Mouse (Mus musculus) hindbrain, embryonic 16.5 days (tissue): ENCODE results near the gene Zdhhc17. TPM values are rescaled to one million over a fixed set of nuclear protein-coding genes. Genes with fewer than 3 reads are reported as not detected.
A peak's percentile ranks its signal among the peaks of the same experiment; 100 is the strongest.

Source experiments
- ATAC-seq: fragments of 200-750 bp; cut with Nextera tagmentation; 2 replicates; pipeline ENCODE4 v1.8.0; 2017; ENCODE audit warnings: moderate TSS enrichment, moderate library complexity
- H3K27ac ChIP-seq: fragments of 300-500 bp; sonication (generic); 2 replicates; pipeline ENCODE4 v1.5.1; 2014; ENCODE audit warnings: low read depth, mild to moderate bottlenecking, control low read depth, low read length, moderate library complexity
- H3K27me3 ChIP-seq: fragments of 300-500 bp; sonication (generic); replicated peaks from 2 replicates; pipeline ENCODE4 v1.6.1; 2014; ENCODE audit warnings: low read length; ENCODE audit not compliant: control insufficient read depth, insufficient read depth
- H3K36me3 ChIP-seq: fragments of 300-500 bp; sonication (generic); 2 replicates; pipeline ENCODE4 v1.6.1; 2014; ENCODE audit warnings: mild to moderate bottlenecking, low read length, moderate library complexity, mixed read lengths; ENCODE audit not compliant: control insufficient read depth, insufficient read depth
- H3K4me1 ChIP-seq: fragments of 300-500 bp; sonication (generic); 2 replicates; pipeline ENCODE4 v1.6.1; 2014; ENCODE audit warnings: low read depth, low read length; ENCODE audit not compliant: control insufficient read depth, insufficient read depth
- H3K4me2 ChIP-seq: fragments of 300-500 bp; sonication (generic); 2 replicates; pipeline ENCODE4 v1.6.1; 2014; ENCODE audit warnings: mild to moderate bottlenecking, low read length, control low read depth, moderate library complexity
- H3K4me3 ChIP-seq: fragments of 300-500 bp; sonication (generic); 2 replicates; pipeline ENCODE4 v1.5.1; 2014; ENCODE audit warnings: mild to moderate bottlenecking, low read length, control low read depth, moderate library complexity
- H3K9ac ChIP-seq: fragments of 300-500 bp; sonication (generic); 2 replicates; pipeline ENCODE4 v1.6.1; 2014; ENCODE audit warnings: low read depth, mild to moderate bottlenecking, control low read depth, low read length, moderate library complexity
- H3K9me3 ChIP-seq: fragments of 300-500 bp; sonication (generic); 2 replicates; pipeline ENCODE4 v1.6.1; 2014; ENCODE audit warnings: mild to moderate bottlenecking, low read length, moderate library complexity; ENCODE audit not compliant: control insufficient read depth
- WGBS: fragments of 180-500 bp; shearing (Covaris S2); extraction: QIAGEN DNeasy Blood & Tissue Kit; methylation state at CpG from one replicate; pipeline ENCODE4 v1.1.7; 2014; 5-methylcytosine and 5-hydroxymethylcytosine counted together
- polyA plus RNA-seq: library from polyadenylated mRNA; unstranded; fragments of >200 nt; fragmentation: Nextera tagmentation; extraction: Ambion mirVana; gene quantifications from 2 replicates; pipeline ENCODE4 v1.2.1, GENCODE M21; 2015

Zdhhc17 gene
- polyA plus RNA-seq, 1 experiment from 2014 or later = 51.2 TPM

- Histone ChIP-seq H3K4me1 (peaks cover 14% of the 10 kb centered on the region), H3K4me2 (peak overlapping the region; percentile 74), H3K4me3 (peak overlapping the region; percentile 77), H3K27ac (peak overlapping the region; percentile 99), H3K9me3 (no peaks in the 10 kb centered on the region), H3K36me3 (no peaks in the 10 kb centered on the region), H3K9ac (peak overlapping the region; percentile 97), H3K27me3 (no peaks in the 10 kb centered on the region)
- 0% methylated on average over 27 of the region's 28 CpGs for WGBS
- ATAC-seq = no peak
These were observed 763 bp downstream of the Zdhhc17 start for GRCm38 (mm10) chr10:111009113-111009640.

GRCm38 (mm10) chr10:111007687-111008086, 2.3 kb downstream of the Zdhhc17 start:
- H3K4me2 ChIP-seq = peak overlapping the region; percentile 74
- no peaks in the 10 kb centered on the region for H3K27me3 ChIP-seq
- no peak for ATAC-seq
- no peaks in the 10 kb centered on the region for H3K36me3 ChIP-seq
- H3K9me3 ChIP-seq = no peaks in the 10 kb centered on the region
- peaks cover 14% of the 10 kb centered on the region for H3K4me1 ChIP-seq
- no peak overlapping the region for H3K27ac ChIP-seq
- no peak overlapping the region for H3K9ac ChIP-seq
- WGBS = 75% methylated on average over 4 of the region's 4 CpGs
- H3K4me3 ChIP-seq = no peak overlapping the region

- Histone ChIP-seq H3K4me2 (no peak overlapping the region), H3K27me3 (no peaks in the 10 kb centered on the region), H3K27ac (no peak overlapping the region), H3K4me1 (peaks cover 14% of the 10 kb centered on the region), H3K36me3 (no peaks in the 10 kb centered on the region), H3K9ac (no peak overlapping the region), H3K4me3 (no peak overlapping the region), H3K9me3 (no peaks in the 10 kb centered on the region)
- 75% methylated on average over 14 of the region's 14 CpGs for WGBS
- ATAC-seq = no peak
These were observed 4.1 kb downstream of the Zdhhc17 start for GRCm38 (mm10) chr10:111005611-111006488.

- peaks cover 15% of the 10 kb centered on the region for H3K4me1 ChIP-seq
- H3K4me3 ChIP-seq = no peak overlapping the region
- H3K27me3 ChIP-seq = no peaks in the 10 kb centered on the region
- H3K9me3 ChIP-seq = no peaks in the 10 kb centered on the region
- 95% methylated on average over 6 of the region's 6 CpGs for WGBS
- ATAC-seq = no peak
- no peak overlapping the region for H3K4me2 ChIP-seq
- no peaks in the 10 kb centered on the region for H3K36me3 ChIP-seq
- H3K27ac ChIP-seq = no peak overlapping the region
- H3K9ac ChIP-seq = no peak overlapping the region
These were observed 5.7 kb downstream of the Zdhhc17 start for GRCm38 (mm10) chr10:111004220-111004619.

GRCm38 (mm10) chr10:110999201-110999600, 10.7 kb downstream of the Zdhhc17 start:
- Histone ChIP-seq H3K9ac (no peak overlapping the region), H3K4me1 (peaks cover 2% of the 10 kb centered on the region; the same call in 1 of the 2 replicates), H3K27ac (no peak overlapping the region), H3K9me3 (no peaks in the 10 kb centered on the region), H3K4me2 (no peak overlapping the region), H3K4me3 (no peak overlapping the region), H3K27me3 (no peaks in the 10 kb centered on the region), H3K36me3 (no peaks in the 10 kb centered on the region)
- no peak for ATAC-seq
- 74% methylated on average over 5 of the region's 5 CpGs for WGBS

GRCm38 (mm10) chr10:110997180-110997579, 12.8 kb downstream of the Zdhhc17 start:
- no peak for ATAC-seq
- H3K4me2 ChIP-seq = no peak overlapping the region
- 91% methylated on average over 6 of the region's 6 CpGs for WGBS
- no peaks in the 10 kb centered on the region for H3K36me3 ChIP-seq
- H3K27ac ChIP-seq = no peak overlapping the region
- H3K9ac ChIP-seq = no peak overlapping the region
- no peaks in the 10 kb centered on the region for H3K27me3 ChIP-seq
- peaks cover 13% of the 10 kb centered on the region for H3K4me1 ChIP-seq
- no peak overlapping the region for H3K4me3 ChIP-seq
- H3K9me3 ChIP-seq = no peaks in the 10 kb centered on the region

GRCm38 (mm10) chr10:110994761-110995160, 15.2 kb downstream of the Zdhhc17 start:
- no peak overlapping the region for H3K4me2 ChIP-seq
- H3K9me3 ChIP-seq = no peaks in the 10 kb centered on the region
- H3K9ac ChIP-seq = no peak overlapping the region
- H3K27ac ChIP-seq = no peak overlapping the region
- H3K4me1 ChIP-seq = peaks cover 17% of the 10 kb centered on the region
- 44% methylated on average over 5 of the region's 5 CpGs for WGBS
- H3K4me3 ChIP-seq = no peak overlapping the region
- no peaks in the 10 kb centered on the region for H3K27me3 ChIP-seq
- H3K36me3 ChIP-seq = no peaks in the 10 kb centered on the region
- no peak for ATAC-seq

GRCm38 (mm10) chr10:110993249-110993648, 16.7 kb downstream of the Zdhhc17 start:
- WGBS = 48% methylated on average over 5 of the region's 5 CpGs
- H3K4me3 ChIP-seq = no peak overlapping the region
- H3K9ac ChIP-seq = no peak overlapping the region
- H3K4me2 ChIP-seq = no peak overlapping the region
- peaks cover 14% of the 10 kb centered on the region for H3K4me1 ChIP-seq
- H3K9me3 ChIP-seq = no peaks in the 10 kb centered on the region
- no peaks in the 10 kb centered on the region for H3K27me3 ChIP-seq
- no peak for ATAC-seq
- H3K27ac ChIP-seq = no peak overlapping the region
- no peaks in the 10 kb centered on the region for H3K36me3 ChIP-seq

- Histone ChIP-seq H3K27ac (no peak overlapping the region), H3K27me3 (no peaks in the 10 kb centered on the region), H3K4me3 (no peak overlapping the region), H3K4me2 (no peak overlapping the region), H3K9me3 (no peaks in the 10 kb centered on the region), H3K9ac (no peak overlapping the region), H3K36me3 (no peaks in the 10 kb centered on the region), H3K4me1 (peaks cover 14% of the 10 kb centered on the region)
- 28% methylated on average over 9 of the region's 9 CpGs for WGBS
- ATAC-seq = peak; percentile 67
These were observed 17.9 kb downstream of the Zdhhc17 start for GRCm38 (mm10) chr10:110992047-110992431.
